Mouse (Mus musculus) erythroblast, embryonic 14.5 days (primary cell): ENCODE results near the gene Xxylt1. TPM values are rescaled to one million over a fixed set of nuclear protein-coding genes. Genes with fewer than 3 reads are reported as not detected.

Source experiments
- H3K27me3 ChIP-seq: 2 replicates; pipeline ENCODE4 v1.6.1; 2012; ENCODE audit warnings: inconsistent platforms; ENCODE audit not compliant: control insufficient read depth
- H3K36me3 ChIP-seq: 2 replicates; pipeline ENCODE4 v1.6.1; 2012; ENCODE audit warnings: mild to moderate bottlenecking, inconsistent platforms; ENCODE audit not compliant: control insufficient read depth
- H3K4me1 ChIP-seq: 2 replicates; pipeline ENCODE4 v1.6.1; 2012; ENCODE audit warnings: inconsistent platforms; ENCODE audit not compliant: control insufficient read depth
- H3K4me3 ChIP-seq: replicated peaks from 2 replicates; pipeline ENCODE3; 2012; ENCODE audit warnings: moderate library complexity, mild to moderate bottlenecking, inconsistent platforms
- H3K9me3 ChIP-seq: 2 replicates; pipeline ENCODE4 v1.6.1; 2012; ENCODE audit warnings: low read length, inconsistent platforms, mixed read lengths; ENCODE audit not compliant: control insufficient read depth
- GATA1 ChIP-seq: IDR thresholded peaks from 2 replicates; pipeline ENCODE4 v1.6.1; 2012; ENCODE audit warnings: low read length, inconsistent platforms, mixed read lengths
- TAL1 ChIP-seq: IDR thresholded peaks from 3 replicates; pipeline ENCODE4 v1.6.1; 2012; ENCODE audit warnings: low read length, inconsistent platforms, mixed read lengths
- polyA plus RNA-seq: library from polyadenylated mRNA; stranded (reverse); fragments of >175 nt; gene quantifications from 2 replicates; pipeline ENCODE4 v1.2.3, GENCODE M21; 2012

Gene Xxylt1
- polyA plus RNA-seq, 1 experiment = 0.04 TPM

- no peaks in the 10 kb centered on the region for H3K9me3 ChIP-seq
- H3K4me1 ChIP-seq = peaks cover 2% of the 10 kb centered on the region
- H3K36me3 ChIP-seq = no peaks in the 10 kb centered on the region
- H3K27me3 ChIP-seq = no peaks in the 10 kb centered on the region
- no peak overlapping the region for H3K4me3 ChIP-seq
- no peak for TF ChIP-seq GATA1
- TF ChIP-seq TAL1 = no peak
Measured at GRCm38 (mm10) chr16:30981345-30981744, 99.9 kb downstream of the Xxylt1 start.

GRCm38 (mm10) chr16:30979905-30980304 lies 101.3 kb downstream of the Xxylt1 start:
- Histone ChIP-seq H3K36me3 (no peaks in the 10 kb centered on the region), H3K4me1 (peaks cover 2% of the 10 kb centered on the region), H3K27me3 (no peaks in the 10 kb centered on the region), H3K4me3 (no peak overlapping the region), H3K9me3 (no peaks in the 10 kb centered on the region)
- TF ChIP-seq TAL1 (no peak), GATA1 (no peak)

- Histone ChIP-seq H3K4me1 (peaks cover 2% of the 10 kb centered on the region), H3K9me3 (no peaks in the 10 kb centered on the region), H3K27me3 (no peaks in the 10 kb centered on the region), H3K36me3 (no peaks in the 10 kb centered on the region), H3K4me3 (no peak overlapping the region)
- TF ChIP-seq GATA1 (no peak), TAL1 (no peak)
Measured at GRCm38 (mm10) chr16:30977728-30978127, 103.5 kb downstream of the Xxylt1 start.

- Histone ChIP-seq H3K36me3 (no peaks in the 10 kb centered on the region), H3K9me3 (no peaks in the 10 kb centered on the region), H3K27me3 (no peaks in the 10 kb centered on the region), H3K4me3 (no peak overlapping the region), H3K4me1 (peaks cover 2% of the 10 kb centered on the region)
- no peak for TF ChIP-seq TAL1
- TF ChIP-seq GATA1 = no peak
Measured at GRCm38 (mm10) chr16:30977186-30977585, 104.0 kb downstream of the Xxylt1 start.

- H3K9me3 ChIP-seq = no peaks in the 10 kb centered on the region
- H3K4me1 ChIP-seq = peaks cover 2% of the 10 kb centered on the region
- TF ChIP-seq GATA1 (no peak), TAL1 (no peak)
- H3K27me3 ChIP-seq = no peaks in the 10 kb centered on the region
- H3K36me3 ChIP-seq = no peaks in the 10 kb centered on the region
- H3K4me3 ChIP-seq = no peak overlapping the region
Measured at GRCm38 (mm10) chr16:30974549-30974948, 106.7 kb downstream of the Xxylt1 start.

GRCm38 (mm10) chr16:30973416-30973815 lies 107.8 kb downstream of the Xxylt1 start:
- Histone ChIP-seq H3K27me3 (no peaks in the 10 kb centered on the region), H3K4me1 (peaks cover 2% of the 10 kb centered on the region), H3K36me3 (no peaks in the 10 kb centered on the region), H3K4me3 (no peak overlapping the region), H3K9me3 (no peaks in the 10 kb centered on the region)
- TF ChIP-seq TAL1 = no peak
- no peak for TF ChIP-seq GATA1

- H3K4me1 ChIP-seq = no peaks in the 10 kb centered on the region; the same call in 1 of the 2 replicates
Measured at GRCm38 (mm10) chr16:30971950-30972541, 109.2 kb downstream of the Xxylt1 start.

GRCm38 (mm10) chr16:30969266-30970064 lies 111.8 kb downstream of the Xxylt1 start:
- H3K9me3 ChIP-seq = no peaks in the 10 kb centered on the region
- H3K4me3 ChIP-seq = no peak overlapping the region
- H3K36me3 ChIP-seq = no peaks in the 10 kb centered on the region
- TF ChIP-seq GATA1 (no peak), TAL1 (no peak)
- no peaks in the 10 kb centered on the region for H3K27me3 ChIP-seq
- no peaks in the 10 kb centered on the region for H3K4me1 ChIP-seq

More at GRCm38 (mm10) chr16:30971950-30972541, 109.2 kb downstream of the Xxylt1 start:
- H3K9me3 ChIP-seq = no peaks in the 10 kb centered on the region
- H3K4me3 ChIP-seq = no peak overlapping the region
- no peaks in the 10 kb centered on the region for H3K27me3 ChIP-seq
- H3K36me3 ChIP-seq = no peaks in the 10 kb centered on the region
- no peak for TF ChIP-seq TAL1
- TF ChIP-seq GATA1 = no peak

- no peaks in the 10 kb centered on the region for H3K9me3 ChIP-seq
- H3K4me3 ChIP-seq = no peak overlapping the region
- no peaks in the 10 kb centered on the region for H3K36me3 ChIP-seq
- H3K27me3 ChIP-seq = no peaks in the 10 kb centered on the region
- no peaks in the 10 kb centered on the region for H3K4me1 ChIP-seq
- TF ChIP-seq TAL1 = no peak
- TF ChIP-seq GATA1 = no peak
Measured at GRCm38 (mm10) chr16:30968402-30969151, 112.7 kb downstream of the Xxylt1 start.
